Mouse (Mus musculus): ENCODE data around the gene Tmc5.

DNA sequence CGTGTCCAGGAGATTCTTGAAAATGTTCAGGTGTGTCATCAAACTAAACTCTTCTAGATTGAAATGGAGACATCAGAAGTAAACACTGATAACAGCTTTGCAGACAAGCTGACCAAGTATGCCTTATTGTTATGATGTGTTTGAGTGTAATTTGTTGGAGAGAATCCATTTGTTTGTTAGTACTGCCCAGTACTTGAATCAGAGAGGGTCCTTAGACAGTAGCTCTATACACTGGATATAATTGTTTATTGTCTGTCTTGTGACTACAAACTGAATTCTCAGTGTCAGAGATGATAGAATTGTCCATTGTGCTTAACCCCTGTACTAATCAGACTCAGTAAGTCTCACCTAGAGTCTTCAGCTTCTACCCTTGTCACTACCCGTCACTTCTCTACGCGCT, 121.0 kb downstream of the Tmc5 start:
- TF ChIP-seq CTCF (IDR thresholded peaks at IDR 0.05; ENCODE audit: low read depth, low read length) = no peak
- no peak for TF ChIP-seq GATA1 (IDR thresholded peaks at IDR 0.05; ENCODE audit: borderline replicate concordance, low read length)
- no peak for TF ChIP-seq TAL1 (conservative IDR thresholded peaks at IDR 0.05; ENCODE audit: low read depth, low read length)
- TF ChIP-seq GATA2 (IDR thresholded peaks at IDR 0.05; ENCODE audit: borderline replicate concordance, low read depth, low read length) = no peak
- no peak for TF ChIP-seq POLR2AphosphoS5 (IDR thresholded peaks at IDR 0.05; ENCODE audit: insufficient replicate concordance, low read depth, low read length)
